Mouse (Mus musculus) megakaryocyte-erythroid progenitor cell, adult 5-6 weeks (primary cell): ENCODE measurements at regions not wholly inside any gene's neighbourhood (a gene's known extent, or its start where the extent isn't known, plus 50 kb on each side); places are given as distances from the start of the nearest gene placed in this dataset.
"Not testable (repeated sequence)": the region's sequence is repeated elsewhere in the genome, so short reads cannot be mapped to it uniquely, and the experiment has no call there.

Experiments
- ATAC-seq: replicated peaks from 2 replicates; pipeline ENCODE4 v1.8.0; 2016; ENCODE audit warnings: mild to moderate bottlenecking, inconsistent platforms; ENCODE audit not compliant: severe bottlenecking, poor library complexity, low FRiP score, low TSS enrichment

DNA sequence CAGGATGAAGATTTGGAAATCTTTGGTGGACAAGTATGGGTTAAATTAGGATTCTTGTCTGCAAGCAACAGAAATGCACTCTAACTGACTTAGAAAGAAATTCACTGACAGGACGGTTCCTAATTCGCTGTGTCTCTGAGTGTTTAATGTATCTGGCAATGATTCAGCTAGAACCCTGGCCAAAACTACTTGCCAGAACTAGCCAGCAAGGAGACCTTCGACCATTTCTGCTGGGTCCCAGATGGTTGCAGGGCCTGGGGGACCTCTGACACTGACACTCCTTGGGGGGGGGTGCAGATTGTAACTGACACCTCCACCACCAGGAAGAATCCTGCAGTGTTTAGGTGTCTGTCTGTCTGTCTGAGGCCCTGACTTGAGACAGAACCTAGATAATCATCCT is 172.1 kb upstream of the Kit start:
- no peak for ATAC-seq

DNA sequence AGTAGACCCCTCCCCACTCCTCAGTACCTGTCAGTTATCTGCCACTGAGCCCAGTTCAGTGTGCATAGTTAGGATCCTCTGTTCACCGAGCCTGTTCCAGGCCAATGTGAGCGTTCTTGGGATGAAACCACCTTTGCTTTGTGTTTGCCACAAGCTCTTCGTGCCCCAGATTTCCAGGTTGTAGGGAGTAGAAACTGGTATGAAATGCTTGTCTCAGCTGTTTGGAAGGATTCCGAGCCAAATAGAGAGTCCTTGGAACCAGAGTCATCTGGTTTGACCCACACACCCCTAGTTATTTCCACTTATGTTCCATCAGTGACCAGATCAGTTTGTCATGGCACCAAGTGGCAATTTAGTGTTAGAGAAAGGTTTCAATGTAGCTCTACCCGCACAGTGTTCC is 171.2 kb upstream of the Kit start:
- ATAC-seq: no peak

DNA sequence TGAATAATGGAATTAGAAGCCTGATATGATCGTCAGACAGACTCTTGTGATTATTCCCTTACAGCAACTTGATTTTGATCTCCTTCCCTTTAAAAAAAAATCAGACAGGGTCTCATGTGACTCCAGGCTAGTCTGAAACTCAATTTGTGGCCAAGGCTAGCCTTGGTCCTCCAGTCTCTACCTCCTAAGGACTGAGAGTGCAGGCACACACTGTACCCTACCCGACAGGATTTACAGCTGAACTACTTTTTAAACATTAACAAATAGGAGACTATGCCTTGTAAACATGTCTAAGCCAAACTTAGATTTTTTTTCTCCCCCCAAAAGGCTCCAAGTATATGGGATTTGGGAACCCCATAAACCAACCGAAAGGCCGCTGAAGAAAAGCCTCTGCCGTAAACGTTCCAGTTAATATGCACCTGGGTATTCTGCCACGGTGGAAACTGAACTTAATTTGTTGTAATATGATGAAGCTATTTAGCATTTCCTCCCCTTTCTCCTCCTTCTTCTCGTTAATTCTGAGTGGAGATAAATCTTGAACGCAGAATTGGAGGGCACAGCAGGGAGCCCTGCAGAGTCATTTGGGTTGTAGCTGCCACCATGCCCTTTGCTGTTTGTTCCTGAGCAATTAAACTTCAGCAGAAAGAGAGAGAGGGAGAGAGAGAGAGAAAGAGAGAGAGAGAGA is 170.0 kb upstream of the Kit start:
- no peak for ATAC-seq

DNA sequence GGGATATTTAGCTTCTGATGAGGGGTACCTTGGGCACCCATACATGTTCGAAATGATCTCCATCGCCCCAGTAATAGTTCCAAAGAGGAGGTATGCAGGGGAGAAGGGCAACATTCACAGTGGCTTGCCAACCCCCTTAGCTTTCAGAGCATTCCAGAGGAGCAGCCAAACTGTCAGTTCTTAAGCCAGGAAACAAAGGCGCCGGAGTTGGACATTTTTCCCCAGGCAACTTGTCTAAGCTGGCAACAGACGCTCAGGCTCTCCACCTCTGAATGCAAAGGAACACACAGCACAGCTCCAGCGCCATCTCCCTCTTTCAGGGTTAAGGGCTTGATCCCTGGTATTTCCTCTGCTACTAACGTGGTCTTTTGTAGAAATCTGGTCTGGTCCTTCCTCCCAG is 169.2 kb upstream of the Kit start:
- no peak for ATAC-seq

DNA sequence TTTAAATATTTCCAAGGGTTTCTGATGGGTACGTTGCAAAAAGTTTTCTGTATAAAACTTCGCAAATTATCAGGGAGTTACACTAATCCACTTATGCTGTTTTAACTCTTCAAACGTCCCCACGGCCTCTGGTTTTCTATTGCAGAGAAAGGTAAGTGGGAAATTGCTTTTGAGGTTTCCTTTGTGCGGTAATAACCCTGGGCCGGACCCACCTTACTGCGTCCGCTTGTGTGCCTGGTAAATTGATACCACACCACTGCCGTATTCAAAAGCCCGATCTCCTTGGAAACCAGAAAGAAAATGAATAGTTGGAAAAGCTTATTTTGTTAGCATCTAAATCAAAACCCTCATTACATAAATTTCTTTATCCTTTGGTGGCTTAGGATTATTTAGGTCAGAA is 167.0 kb upstream of the Kit start:
- no peak for ATAC-seq

DNA sequence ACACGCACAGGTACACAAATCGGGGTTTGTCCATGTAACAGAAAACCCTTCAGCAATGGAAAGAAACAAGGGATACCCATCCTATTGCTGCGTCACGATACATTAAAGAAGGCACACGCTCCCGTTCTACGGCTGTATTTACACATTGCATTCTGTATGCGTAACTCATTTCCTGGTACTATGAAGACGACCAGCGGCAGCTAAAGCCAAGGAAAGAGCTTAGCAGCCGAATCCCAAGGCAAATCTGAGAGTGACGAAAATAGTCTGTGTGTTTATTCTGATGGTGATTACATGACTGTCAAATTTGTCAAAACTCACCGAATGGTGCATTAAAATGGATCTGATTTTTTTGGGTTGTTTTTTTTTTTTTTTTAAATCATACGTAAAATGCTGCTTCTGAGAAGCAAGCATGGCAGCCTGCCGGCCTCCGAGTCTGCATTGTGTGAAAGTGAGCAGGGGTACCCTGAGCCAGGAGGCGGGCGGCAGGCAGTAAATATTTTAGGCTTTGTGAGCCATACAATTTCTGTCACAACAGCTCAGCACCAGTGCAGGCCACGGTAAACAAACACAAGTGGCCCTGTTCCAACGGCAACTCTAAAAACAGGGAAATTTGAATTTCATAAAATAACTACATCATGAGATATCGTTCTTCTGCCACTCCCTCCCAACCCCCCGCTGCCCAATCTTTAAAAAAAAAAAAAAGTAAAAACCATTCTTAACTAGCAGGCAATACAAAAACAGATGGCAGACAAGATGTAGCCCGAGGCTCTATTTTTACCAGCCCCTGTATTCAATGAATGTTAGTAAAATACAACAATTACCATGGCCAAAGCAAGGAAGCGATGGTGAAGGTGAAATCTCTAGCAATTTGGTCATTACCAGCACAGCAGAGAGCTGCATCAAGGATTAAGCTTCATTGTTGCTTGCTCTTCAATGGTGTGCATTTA is 164.2 kb upstream of the Kit start:
- no peak for ATAC-seq

DNA sequence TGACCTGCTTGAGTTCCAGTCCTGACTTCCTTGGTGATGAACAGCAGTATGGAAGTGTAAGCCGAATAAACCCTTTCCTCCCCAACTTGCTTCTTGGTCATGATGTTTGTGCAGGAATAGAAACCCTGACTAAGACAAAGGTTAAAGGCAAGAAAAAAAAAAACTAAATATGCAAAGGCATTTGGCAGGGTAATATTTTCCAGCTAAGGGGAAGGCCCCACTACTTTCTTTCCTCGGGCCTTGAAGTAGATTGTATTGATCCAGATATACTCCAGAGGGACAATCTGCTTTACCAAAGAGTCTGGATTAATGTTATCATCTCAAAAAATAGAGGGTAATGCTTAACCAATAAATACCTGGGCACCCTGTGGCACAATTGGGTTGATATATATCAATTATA is 155.4 kb upstream of the Kit start:
- ATAC-seq: not testable (repeated sequence)

DNA sequence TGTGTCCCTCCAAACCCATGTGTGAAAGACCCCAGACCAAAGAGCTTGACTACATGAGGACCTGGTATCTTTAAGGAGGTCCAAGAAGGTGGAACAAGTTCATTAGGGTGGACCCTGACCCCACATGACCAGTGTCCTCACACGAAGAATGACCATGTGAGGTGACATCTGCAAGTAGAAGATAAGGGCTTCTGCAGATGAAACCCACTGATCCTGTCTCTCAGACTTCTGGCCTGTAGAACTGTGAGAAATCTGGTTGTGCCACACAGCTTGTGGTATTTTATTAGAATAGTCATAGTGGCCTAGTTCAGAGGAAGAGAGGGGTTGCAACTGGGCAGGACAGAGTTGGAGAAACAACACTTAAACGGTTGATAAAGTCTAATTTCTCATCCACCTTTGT is 141.8 kb upstream of the Kit start:
- ATAC-seq: 0 out of 2 replicates have a peak, but pooled peaks have one; percentile 19

DNA sequence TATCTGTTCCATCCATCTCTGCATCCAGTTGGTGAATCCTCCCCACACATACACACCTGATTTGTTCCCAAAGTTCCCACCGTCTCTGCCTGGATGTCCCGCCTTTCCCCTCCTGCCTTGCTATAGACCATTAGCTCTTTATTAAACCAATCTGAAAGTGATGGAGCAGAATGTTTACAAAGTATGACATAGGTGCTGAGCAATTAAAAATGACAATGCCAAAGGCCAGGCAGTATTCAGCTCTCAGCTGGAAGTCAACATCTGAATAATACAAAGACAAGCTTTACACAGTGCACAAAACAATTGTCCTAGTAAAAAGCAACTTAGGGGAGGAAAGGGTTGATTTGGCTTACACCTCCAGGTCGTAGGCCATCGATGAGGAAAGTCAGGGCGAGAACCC is 136.8 kb upstream of the Kit start:
- no peak for ATAC-seq

DNA sequence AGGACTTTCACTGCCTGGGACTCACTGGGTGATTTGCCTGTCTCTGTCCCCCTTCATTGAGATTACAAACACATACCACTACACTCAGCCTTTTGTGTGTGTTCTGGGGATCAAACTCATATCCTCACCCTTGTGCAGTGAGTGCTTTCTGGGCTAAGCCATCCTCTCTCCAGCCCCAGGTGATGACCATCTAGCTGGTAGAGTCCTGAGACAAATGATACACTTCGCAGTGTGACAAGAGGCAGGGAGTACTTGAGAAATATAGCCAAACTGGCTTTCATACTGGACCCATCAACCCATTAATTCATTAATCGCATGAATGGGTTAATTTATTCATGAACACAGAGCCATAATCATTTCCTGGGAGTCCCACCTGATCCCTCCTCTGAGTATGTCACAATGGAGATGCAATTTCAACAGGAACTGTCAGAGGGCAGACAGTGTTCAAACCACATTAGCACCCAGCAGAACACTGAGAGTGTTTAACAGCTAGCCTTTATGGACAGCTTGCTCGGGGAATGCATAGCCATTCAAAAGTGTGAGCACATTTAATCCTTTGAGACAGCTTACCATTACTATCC is 130.6 kb upstream of the Kit start:
- ATAC-seq: no peak

DNA sequence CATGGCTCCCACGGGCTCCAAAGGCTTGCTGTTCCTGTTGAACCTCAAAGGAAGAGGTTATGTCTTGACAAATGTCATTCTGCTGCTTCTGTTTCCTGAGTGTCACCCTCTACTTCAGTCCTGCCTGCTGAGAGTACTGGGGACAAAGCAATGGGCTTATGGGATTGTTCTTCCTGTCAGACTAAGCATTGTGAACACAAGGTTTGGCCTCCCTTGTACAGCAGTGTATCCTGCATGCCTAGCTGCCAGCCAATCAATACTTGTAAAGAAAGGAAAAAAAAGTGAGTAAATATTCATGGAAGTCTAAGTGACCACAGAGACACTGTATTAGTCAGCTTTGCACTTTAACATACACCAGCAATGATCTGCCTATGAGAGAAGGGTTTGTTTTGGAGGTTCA is 128.3 kb upstream of the Kit start:
- ATAC-seq: no peak

DNA sequence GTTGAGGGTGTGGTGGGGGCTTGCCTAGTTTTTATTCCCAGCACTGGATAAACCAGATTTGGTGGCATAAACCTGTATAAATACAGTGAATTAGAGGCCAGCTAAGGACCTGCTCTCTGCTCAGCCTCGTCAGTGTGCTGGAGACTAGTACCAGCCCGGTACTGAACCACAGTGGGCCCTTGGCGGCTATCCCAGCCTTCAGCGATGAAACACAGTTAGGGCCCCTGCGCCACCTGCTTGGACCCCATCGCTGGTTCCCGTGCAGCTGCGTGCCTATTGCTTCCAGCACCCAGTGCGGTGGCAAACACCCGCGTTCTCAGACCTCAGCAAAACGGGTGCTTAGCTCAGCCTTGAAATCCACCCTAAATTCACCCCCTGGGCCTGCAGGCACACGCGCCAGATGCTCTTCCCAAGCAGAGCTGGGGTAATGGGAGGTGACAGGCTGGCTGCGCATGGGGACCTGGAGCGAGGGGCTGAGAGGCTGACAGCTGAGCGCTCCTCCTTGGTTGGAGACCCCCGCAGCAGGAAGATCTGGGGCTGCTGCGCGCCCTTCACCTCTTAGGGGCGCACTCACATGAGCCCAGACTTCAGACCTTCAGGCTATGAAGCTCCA is 124.7 kb upstream of the Kit start:
- no peak for ATAC-seq

DNA sequence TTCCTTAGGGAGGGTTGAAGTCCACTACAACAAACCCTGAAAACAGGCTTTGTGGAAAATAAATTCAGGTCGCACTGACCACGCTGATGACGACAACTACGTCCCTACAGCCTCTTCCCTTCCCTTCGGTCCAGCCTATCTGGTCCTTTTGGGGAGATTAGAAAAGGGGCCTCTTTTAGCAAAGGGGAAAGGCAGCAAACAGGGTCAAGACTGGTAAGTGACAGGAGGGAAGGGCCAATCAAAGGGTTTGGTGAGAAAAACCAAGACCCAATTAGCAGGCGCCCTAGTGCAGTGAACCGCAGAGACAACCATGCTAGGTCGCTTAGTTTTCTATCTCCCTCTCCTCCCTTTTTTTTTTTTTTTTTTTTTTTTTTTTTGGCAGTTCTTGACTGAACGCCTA is 124.2 kb upstream of the Kit start:
- ATAC-seq: no peak

DNA sequence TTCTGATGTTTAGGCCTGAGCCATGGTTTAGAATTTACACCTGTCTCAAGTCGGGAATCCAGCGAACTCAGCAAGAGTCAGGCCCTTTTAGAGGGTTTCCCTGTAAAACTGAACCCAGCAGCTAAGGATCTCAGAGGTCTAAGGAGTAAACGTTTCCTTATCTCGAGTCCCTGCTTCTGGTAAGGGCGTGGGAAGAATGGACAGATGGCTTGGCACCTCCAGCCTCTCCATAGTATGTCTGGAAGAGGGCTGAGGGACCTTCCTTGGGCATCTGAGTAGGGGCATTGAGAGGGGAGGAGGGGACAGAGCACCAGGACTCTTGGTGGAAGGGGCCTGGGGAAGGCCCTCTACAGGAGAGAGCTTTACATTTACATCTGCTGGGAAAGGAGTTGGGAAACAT is 123.6 kb upstream of the Kit start:
- peak; percentile 34; the same call in 1 of the 2 replicates for ATAC-seq

DNA sequence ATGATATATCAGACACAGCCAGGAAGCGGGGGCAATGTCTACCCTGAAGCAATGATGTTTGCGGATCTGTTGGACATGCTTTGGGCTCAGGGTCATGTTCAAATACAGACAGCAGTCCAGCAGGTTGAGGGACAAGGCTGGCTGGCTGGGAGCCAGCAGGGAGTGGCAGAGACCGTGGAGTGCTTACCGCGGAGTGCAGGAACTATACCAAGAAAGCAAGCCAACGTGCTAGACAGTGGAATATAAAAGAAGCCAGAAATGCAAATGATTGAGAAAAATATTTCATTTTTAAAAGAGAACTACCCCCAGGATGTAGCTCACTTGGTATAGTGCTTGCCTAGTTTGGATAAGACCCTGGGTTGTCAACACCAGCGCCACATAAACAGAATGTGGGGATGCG is 123.0 kb upstream of the Kit start:
- peak; percentile 67 for ATAC-seq

DNA sequence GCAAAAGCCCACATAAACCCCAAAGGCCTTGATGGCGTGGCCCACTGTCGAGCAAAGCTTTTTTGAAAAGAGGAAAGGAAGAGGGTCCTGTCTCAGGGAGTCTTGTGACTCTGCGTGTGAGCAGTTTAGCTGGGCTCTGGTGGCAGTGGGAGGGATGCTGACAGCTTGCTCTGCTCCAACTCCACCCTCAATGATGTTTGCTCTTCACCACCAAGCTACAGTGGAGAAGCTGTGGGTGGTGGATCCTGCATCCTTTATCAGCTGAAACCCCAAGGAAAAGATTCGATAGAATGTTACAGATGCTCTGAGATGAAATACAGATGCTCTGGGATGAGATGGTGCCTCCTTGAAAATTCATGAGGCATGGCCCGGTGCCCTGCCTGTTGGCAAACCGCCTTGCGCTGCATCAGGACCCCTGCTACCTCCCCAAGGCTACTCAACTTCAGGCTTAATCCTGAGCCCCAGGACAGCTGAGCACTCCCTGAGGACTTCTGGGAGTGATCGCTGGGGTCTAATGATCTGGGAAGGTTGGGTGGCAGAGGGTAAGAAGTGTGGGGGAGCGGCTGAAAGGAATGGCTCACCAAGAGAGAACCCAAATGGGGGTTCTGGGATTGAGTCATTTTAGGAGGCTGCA is 120.8 kb upstream of the Kit start:
- ATAC-seq: no peak

DNA sequence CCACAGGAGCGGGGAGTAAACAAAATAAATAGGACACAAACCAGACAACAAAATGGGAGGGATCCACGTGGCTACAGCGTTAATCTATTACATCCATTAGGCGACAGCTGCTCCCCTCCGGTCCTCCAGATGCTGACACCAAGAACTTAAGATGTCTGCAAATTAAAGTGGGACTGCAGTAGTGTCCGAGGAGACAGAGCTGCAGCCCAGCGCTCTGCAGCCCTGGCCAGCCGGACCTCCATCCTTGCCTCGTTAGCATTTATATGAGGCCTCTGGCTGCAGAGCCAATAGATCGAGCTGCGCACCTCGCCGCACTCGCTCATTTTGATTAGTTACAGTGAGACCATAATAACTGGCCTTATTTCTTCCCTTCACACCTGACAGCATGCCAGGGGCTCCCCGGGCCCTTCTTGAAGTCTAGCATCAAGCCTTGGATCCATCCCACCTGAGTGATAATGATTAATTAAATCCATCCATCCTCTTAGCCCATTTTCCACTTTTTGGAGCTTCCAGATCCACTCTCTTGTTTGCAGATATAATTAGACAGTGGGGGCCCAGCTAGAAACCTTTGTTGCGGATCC is 119.7 kb upstream of the Kit start:
- ATAC-seq: no peak

DNA sequence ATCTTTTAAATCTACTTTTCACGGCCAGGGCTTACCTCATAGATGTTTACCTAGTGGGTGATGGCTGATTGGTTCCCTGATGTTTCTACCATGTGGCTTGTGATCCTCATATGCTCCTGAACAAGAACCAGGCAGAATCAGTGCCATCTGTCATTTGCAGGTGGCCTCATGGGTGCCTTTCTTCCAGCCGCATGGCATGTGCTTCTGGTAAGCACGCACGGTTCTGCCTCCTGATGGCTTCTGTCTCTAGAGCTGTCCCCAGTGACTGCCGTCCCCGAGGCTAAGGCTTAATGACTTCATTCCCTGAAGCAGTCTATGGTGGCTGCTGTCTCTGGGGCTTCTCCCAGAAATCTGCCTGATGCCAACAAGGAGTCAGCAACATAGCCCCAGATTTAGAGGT is 117.3 kb upstream of the Kit start:
- ATAC-seq: no peak

DNA sequence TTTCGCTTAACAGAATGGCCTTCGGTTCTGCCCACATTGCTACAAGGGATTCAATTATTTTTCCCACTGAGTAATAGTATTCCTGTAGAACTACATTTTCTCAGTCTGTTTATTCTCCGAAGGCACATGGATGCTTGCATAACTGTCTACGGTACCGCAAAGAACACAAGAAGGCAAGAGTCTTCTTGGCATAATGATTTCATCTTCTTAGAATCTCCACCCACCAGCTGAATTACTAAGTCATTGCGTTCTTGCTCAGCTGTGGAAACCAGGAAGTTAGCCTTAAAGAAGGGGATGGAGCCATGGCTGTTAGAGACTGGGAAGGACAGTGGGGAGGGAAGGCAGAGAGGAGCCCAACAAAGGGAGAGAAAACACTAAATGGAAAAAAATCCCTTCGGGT is 116.4 kb upstream of the Kit start:
- ATAC-seq: no peak
